Comparison of ENCODE assay signal across 8 mouse cellular contexts in genomic region chr19:46504822-46505417, GRCm38 (mm10). TPM values are rescaled to one million over a fixed set of nuclear protein-coding genes. Genes with fewer than 3 reads are reported as not detected.
DNase-seq lines count a peak whose midpoint lies in the region; ATAC-seq and TF ChIP-seq lines count a peak whose summit lies in the region.

No protein-coding gene starts in this region.

- no peaks in the 10 kb centered on the region for H3K9me3 ChIP-seq in MEL (replicated peaks; ENCODE audit: insufficient read depth, low read length)
- no peaks in the 10 kb centered on the region for H3K9me3 ChIP-seq in hindbrain, embryonic 11.5 days (ENCODE audit: control insufficient read depth, low read length)

- WGBS in hindbrain, embryonic 11.5 days = 60% methylated on average over 9 of the region's 9 CpGs

- TF ChIP-seq EP300 in MEL (IDR thresholded peaks at IDR 0.05; ENCODE audit: low read depth in 1 of 2, low read length in 2 of 2) = no peak

- TF ChIP-seq RAD21 in MEL (IDR thresholded peaks at IDR 0.05; ENCODE audit: low read depth, low read length) = no peak

- no peak for TF ChIP-seq CTCF in gastrocnemius, adult 2 months (IDR thresholded peaks at IDR 0.05)
- TF ChIP-seq CTCF in MEL (IDR thresholded peaks at IDR 0.05 in 2 of 3, conservative IDR thresholded peaks at IDR 0.05 in 1 of 3; ENCODE audit: control insufficient read depth in 1 of 3, insufficient read depth in 1 of 3, low read depth in 2 of 3, low read length in 3 of 3, poor library complexity in 1 of 3, severe bottlenecking in 1 of 3) = no peak

- H3K27ac ChIP-seq in gastrocnemius, adult 2 months = peak overlapping the region; percentile 99
- peak overlapping the region; percentile 90 for H3K27ac ChIP-seq in MEL (ENCODE audit: control insufficient read depth, low read depth, low read length)
- peak overlapping the region; percentile 100 for H3K27ac ChIP-seq in hindbrain, embryonic 11.5 days (ENCODE audit: low read depth, low read length)

- peaks cover 5 to 32% of the 10 kb centered on the region in 2 experiments for H3K36me3 ChIP-seq in MEL (ENCODE audit: control insufficient read depth in 1 of 2, insufficient read depth in 2 of 2, low read length in 2 of 2)
- 0 out of 2 replicates have a peak, but pooled peaks cover 3% of the 10 kb centered on the region for H3K36me3 ChIP-seq in hindbrain, embryonic 11.5 days (ENCODE audit: control insufficient read depth, insufficient read depth, low read length)

- H3K79me2 ChIP-seq in MEL (ENCODE audit: control insufficient read depth, insufficient read depth, low read length, poor library complexity) = peaks cover 91% of the 10 kb centered on the region

- peak overlapping the region; percentile 97 for H3K9ac ChIP-seq in MEL (ENCODE audit: control insufficient read depth, low read depth, low read length, poor library complexity, severe bottlenecking)
- H3K9ac ChIP-seq in hindbrain, embryonic 11.5 days (ENCODE audit: low read depth, low read length) = peak overlapping the region; percentile 94

- no peaks in the 10 kb centered on the region for H3K27me3 ChIP-seq in MEL (ENCODE audit: control insufficient read depth in 1 of 2, insufficient read depth in 2 of 2, low read length in 2 of 2)
- no peaks in the 10 kb centered on the region for H3K27me3 ChIP-seq in hindbrain, embryonic 11.5 days (ENCODE audit: control insufficient read depth, insufficient read depth, low read length)

- no peak for TF ChIP-seq POLR2A in MEL (IDR thresholded peaks at IDR 0.05; ENCODE audit: control insufficient read depth in 1 of 2, insufficient read depth in 1 of 2, low read depth in 1 of 2, low read length in 2 of 2, poor library complexity in 1 of 2)

- intact Hi-C loops in gastrocnemius, adult 2 months (cut with DNase I) = no loop called here
- intact Hi-C loops in left cerebral cortex, postnatal 36 days (cut with DNase I) = loop anchor here (5.0 kb wide), 1 partner anchor 53 kb away; no protein-coding TSS in a partner anchor

- no peak for DNase-seq in gastrocnemius, adult 2 months
- DNase-seq in gastrocnemius, postnatal 25 days = no peak
- DNase-seq in MEL (ENCODE audit: low read depth, low spot score) = peak; percentile 69
- no peak for DNase-seq in hindbrain, embryonic 11.5 days (ENCODE audit: low spot score)
- DNase-seq in lung, postnatal 10 days = peak; percentile 50
- DNase-seq in B cell, adult 2 months = no peak
- DNase-seq in left cerebral cortex, postnatal 36 days (ENCODE audit: low spot score in 2 of 2) = no peak
- no peak for DNase-seq in urinary bladder, postnatal 10 days (ENCODE audit: low spot score)

- H3K4me1 ChIP-seq in MEL (ENCODE audit: control insufficient read depth in 1 of 2, insufficient read depth in 2 of 2, low read length in 2 of 2) = peaks cover 15 to 46% of the 10 kb centered on the region in 2 experiments
- peaks cover 32% of the 10 kb centered on the region for H3K4me1 ChIP-seq in hindbrain, embryonic 11.5 days (replicated peaks; ENCODE audit: control insufficient read depth, insufficient read depth, low read length)

- peak overlapping the region; percentile 92 for H3K4me2 ChIP-seq in hindbrain, embryonic 11.5 days (replicated peaks; ENCODE audit: low read depth, low read length)

- ATAC-seq in hindbrain, embryonic 11.5 days (ENCODE audit: low FRiP score) = no peak

- peak overlapping the region; percentile 95 for H3K4me3 ChIP-seq in gastrocnemius, adult 2 months
- H3K4me3 ChIP-seq in MEL (ENCODE audit: control insufficient read depth in 1 of 2, insufficient read depth in 1 of 2, low read depth in 2 of 2, low read length in 2 of 2) = peak overlapping the region; percentile 76 to 82
- peak overlapping the region; percentile 87 for H3K4me3 ChIP-seq in hindbrain, embryonic 11.5 days (ENCODE audit: low read depth, low read length)

TF ChIP-seq in MEL, 35 proteins besides CTCF, POLR2A, EP300 and RAD21:
- TF ChIP-seq TCF12 (IDR thresholded peaks at IDR 0.05; ENCODE audit: low read depth, low read length) (no peak), MYC (IDR thresholded peaks at IDR 0.05; ENCODE audit: low read depth, low read length) (no peak), GATA1 (IDR thresholded peaks at IDR 0.05; ENCODE audit: low read depth, low read length) (peak; percentile 61; the same call in 1 of the 2 replicates), SIN3A (IDR thresholded peaks at IDR 0.05; ENCODE audit: low read length) (peak; percentile 17; the same call in 1 of the 2 replicates), CHD2 (IDR thresholded peaks at IDR 0.05; ENCODE audit: low read length) (no peak), CHD1 (IDR thresholded peaks at IDR 0.05; ENCODE audit: low read depth, low read length) (no peak), RCOR1 (IDR thresholded peaks at IDR 0.05; ENCODE audit: low read depth, low read length) (no peak; the same call in none of the 2 replicates), USF2 (IDR thresholded peaks at IDR 0.05; ENCODE audit: borderline replicate concordance in 1 of 2, insufficient read depth in 1 of 2, low read depth in 1 of 2, low read length in 2 of 2) (no peak), TAL1 (IDR thresholded peaks at IDR 0.05; ENCODE audit: low read length) (peak; percentile 20; the same call in 1 of the 2 replicates)
TF ChIP-seq in MEL: peak in this region for 3.

RNA-seq across cellular contexts. Expression of gene Trim8, which starts 3.4 kb away (rescaled TPM):
- 10 to 100 TPM; 20.2 to 20.7 TPM for total RNA-seq in gastrocnemius, adult 2 months (2021)
- 10 to 100 TPM; 19.1 to 20.6 TPM for total RNA-seq in gastrocnemius, postnatal 25 days (2021)
- 19.1 and 21.2 TPM in 2 replicates for total RNA-seq in MEL (2012; rRNA removed)
- polyA plus RNA-seq in MEL (2012; ENCODE audit: insufficient read depth in 1 of 2, insufficient read length in 2 of 2, low read depth in 1 of 2, low replicate concordance in 2 of 2, missing spikeins in 1 of 2) = 10 to 100 TPM in 1 of 2 experiments, not detected in 1; 57.2 TPM
- polyA plus RNA-seq in hindbrain, embryonic 11.5 days (2014; fragmentation: Nextera tagmentation; extraction: Ambion mirVana) = 28.4 and 30.6 TPM in 2 replicates
- total RNA-seq in left cerebral cortex, postnatal 36 days (2021) = 100 to 1,000 TPM; 109 to 114 TPM

Comparison
In these comparisons a context has a peak if more than half of its experiments do, and no peak if none do; other contexts are left out.
1. DNase-seq: peak in MEL (single experiment) and lung, postnatal 10 days (single experiment); none in gastrocnemius, adult 2 months (single experiment), gastrocnemius, postnatal 25 days (single experiment), hindbrain, embryonic 11.5 days (single experiment), B cell, adult 2 months (0 of 2), left cerebral cortex, postnatal 36 days (0 of 2) and urinary bladder, postnatal 10 days (single experiment).
2. Peak in every context shown above with its lines, with median percentiles within 50 percentile points of each other: H3K27ac ChIP-seq and H3K4me3 ChIP-seq.